Mouse (Mus musculus): ENCODE measurements around the gene Dmrt1.

GRCm38 (mm10) chr19:25497434-25497833, 8.0 kb upstream of the Dmrt1 start:
- TF ChIP-seq CTCF (IDR thresholded peaks at IDR 0.05; ENCODE audit: low read depth): no peak
- no peak for TF ChIP-seq EP300 (IDR thresholded peaks at IDR 0.05; ENCODE audit: low read depth)
